Mouse (Mus musculus) gastrocnemius, postnatal 4 days (tissue): ENCODE data around the gene Zfp820. TPM values are rescaled to one million over a fixed set of nuclear protein-coding genes. Genes with fewer than 3 reads are reported as not detected.
"Not testable (repeated sequence)": the region's sequence is repeated elsewhere in the genome, so short reads cannot be mapped to it uniquely, and the experiment has no call there.

Experiments
- DNase-seq, 2 experiments: peaks; one replicate each; pipeline ENCODE4 v3.0.0; 2021 to 2022; ENCODE audit warnings: low spot score in 2 of 2, mixed read lengths in 2 of 2
- long read RNA-seq, 2 experiments: library from polyadenylated mRNA; stranded (forward); transcript quantifications; one replicate each; pipeline ENCODE4 v2.0.0; 2021
- total RNA-seq, 2 experiments: library from RNA; stranded (reverse); gene quantifications; 2 replicates each; pipeline ENCODE4 v1.2.3; 2021

Zfp820 gene
- 1 to 10 TPM; 4.4 to 5.1 TPM for total RNA-seq
- long read RNA-seq, experiment 1, partial matches to known transcripts: 0 of 2 reads
- long read RNA-seq, experiment 1, other reads (novel, unspliced or antisense): 1 of 2 reads
- long read RNA-seq, experiment 2, partial matches to known transcripts: 1 of 5 reads
- long read RNA-seq, experiment 2, other reads (novel, unspliced or antisense): 3 of 5 reads

DNA sequence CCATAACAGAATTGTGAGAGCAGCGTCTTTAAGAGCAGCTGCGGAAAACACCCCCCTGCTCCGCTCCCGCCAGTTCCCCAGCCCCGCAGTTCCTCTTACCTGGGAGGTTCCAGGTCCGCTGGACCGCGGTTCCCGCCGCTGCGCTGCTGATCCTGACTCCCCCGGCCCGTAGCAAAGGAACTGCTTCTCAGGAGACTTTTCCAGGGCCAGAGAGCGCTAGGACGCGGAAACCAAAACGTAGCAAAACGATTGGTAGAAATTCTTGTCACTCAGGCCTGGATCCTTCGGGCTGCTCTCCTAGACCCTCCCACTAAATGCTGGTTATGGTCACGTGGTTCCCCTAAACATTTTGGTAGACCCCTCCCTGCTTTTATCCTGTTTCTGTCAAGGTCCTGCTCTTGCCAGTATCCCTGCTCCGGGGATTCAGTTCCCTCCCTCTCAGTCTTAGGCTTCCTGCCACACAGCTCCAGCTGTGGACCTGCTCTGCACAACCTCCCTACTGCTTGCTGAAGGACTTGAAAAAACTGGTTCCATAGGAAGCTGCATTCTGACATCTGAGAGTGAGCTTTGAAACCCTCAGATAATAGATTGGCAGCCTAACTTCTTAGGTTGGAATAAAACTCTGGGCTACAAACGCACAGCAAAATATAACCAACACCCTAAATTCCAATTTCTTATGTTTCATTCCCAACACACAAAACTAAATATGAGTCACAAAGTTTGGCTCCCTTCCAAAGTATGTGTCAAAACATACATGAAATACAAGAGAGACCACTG lies at the start of gene Zfp820:
TSS of gene Zfp820 (minus strand) at position 228 of the 777 bp plus-strand sequence.
- DNase-seq: peak; percentile 38 to 64

DNA sequence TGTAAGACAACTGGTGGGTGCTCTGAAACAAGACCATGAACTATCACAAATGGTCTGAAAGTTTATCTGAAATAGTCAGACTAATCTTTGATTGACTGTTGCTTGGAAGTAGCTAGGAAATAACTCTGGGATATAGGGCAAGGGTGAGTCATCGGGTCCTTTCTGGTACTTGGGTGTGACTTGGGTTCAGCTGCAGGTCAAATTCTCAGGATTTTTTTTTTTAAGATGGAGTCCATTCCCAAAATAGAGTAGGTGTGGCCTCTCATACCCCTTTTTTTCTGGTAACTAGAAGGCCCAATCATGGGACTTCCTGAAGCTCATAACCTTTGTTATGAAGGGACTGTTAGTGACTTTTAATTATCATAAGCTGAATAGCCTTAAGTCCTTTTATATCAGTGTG lies 25.7 kb upstream of the Zfp820 start:
- DNase-seq: no peak

DNA sequence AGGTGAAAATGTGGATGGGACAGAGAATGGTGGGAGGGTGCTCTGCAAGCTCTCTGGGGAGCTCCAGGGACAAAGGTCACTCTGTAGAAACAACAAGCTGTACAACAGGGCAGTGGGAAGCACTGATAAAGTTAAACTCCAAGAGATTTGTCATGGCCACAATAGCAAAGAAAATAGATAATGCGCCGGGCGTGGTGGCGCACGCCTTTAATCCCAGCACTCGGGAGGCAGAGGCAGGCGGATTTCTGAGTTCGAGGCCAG lies 680 bp upstream of the Zfp820 start:
- DNase-seq: not testable (repeated sequence)

DNA sequence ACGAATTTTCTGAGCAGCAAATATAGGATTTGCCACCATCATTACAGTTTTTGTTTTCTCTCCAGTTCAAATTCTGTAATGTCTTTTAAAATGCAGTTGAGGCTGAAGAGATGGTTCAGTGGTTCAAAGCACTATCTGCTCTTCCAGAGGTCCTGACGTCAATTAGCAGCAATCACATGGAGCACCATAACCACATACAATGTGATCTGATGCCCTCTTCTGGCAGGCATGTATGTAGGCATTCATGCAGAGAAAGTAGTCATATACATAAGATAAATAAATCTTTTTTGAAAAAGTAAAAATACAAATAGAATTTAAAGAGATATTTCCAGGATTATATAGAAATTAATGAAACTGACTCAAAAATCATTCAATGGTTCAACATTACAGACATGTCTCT lies 7.1 kb downstream of the Zfp820 start:
- no peak for DNase-seq

DNA sequence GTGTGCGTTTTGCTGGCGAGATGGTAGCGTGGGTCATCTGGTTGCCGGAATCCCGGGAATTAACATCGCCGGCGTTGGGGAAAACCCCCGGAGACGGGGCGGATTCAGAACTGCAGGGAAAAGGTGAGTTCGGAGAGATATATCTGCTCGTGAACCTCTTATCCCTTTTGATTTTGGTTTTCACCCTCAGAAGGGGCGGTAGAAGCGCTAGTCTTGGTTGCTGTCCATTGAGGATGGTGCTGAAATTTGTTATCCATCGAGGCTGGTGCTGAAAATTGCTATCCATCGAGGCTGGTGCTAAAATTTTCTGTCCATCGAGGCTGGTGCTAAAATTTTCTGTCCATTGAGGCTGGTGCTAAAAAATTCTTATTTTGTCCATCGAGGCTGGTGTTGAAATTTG lies 44.2 kb downstream of the Zfp820 start:
- not testable (repeated sequence) for DNase-seq

DNA sequence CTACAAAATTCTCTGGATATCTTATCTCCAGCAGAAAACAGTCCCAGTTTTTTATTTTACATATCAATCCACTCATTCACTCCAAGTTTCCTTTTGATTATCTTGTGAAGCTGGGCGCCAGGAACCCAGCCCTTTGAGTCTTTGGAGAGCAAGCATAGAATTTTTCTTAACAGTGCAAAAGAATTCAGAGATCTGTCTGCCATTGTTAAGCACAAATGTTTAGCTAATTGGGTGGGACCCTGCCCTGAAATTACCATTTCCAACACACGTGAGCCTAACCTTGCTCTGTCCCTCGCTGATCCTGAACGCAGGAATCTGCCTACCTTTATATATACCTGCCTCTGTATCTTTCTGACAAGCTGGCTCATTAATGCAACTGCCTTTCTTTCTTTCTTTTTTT lies 53.3 kb downstream of the Zfp820 start:
- no peak for DNase-seq

DNA sequence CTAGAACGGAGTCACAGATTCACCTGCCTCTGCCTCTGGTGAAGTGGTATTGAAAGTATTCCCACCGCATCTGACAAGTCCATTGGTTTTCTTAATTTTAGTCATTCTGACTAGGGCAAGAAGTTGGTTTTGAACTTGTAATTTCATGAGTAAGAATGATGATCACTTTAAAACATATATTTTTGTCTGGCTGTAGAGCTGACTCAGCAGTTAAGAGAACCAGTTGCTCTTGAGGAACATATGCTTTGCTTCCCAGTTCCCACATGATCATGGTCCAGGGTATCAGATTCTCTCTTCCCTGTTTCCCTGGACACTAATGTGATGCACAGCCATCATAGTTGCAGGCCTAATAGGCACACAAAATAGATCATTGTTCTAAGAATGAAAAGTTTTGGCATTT lies 75.2 kb downstream of the Zfp820 start:
- no peak for DNase-seq

Other genes with a start within 250 kb of the Zfp820 start
- 1 to 10 TPM; 3.2 to 4.4 TPM for gene Zfp983, start 195.1 kb downstream of the Zfp820 start, total RNA-seq
- gene Gm10226, start 153.9 kb downstream of the Zfp820 start, total RNA-seq: 1 to 10 TPM; 4.3 to 5.2 TPM
- 1 to 10 TPM; 4.7 to 5.2 TPM for gene Zfp760, start 138.0 kb downstream of the Zfp820 start, total RNA-seq
- 10 to 100 TPM in 1 of 2 experiments, 1 to 10 TPM in 1; 6.7 to 11.1 TPM for gene Zfp229, start 115.0 kb downstream of the Zfp820 start, total RNA-seq
- 1 to 10 TPM; 2.5 to 2.8 TPM for gene Zfp995, start 64.2 kb upstream of the Zfp820 start, total RNA-seq
- gene Zfp942, start 116.7 kb upstream of the Zfp820 start, total RNA-seq: 1 to 10 TPM; 7.9 to 8.9 TPM
- gene Zfp943, start 116.8 kb upstream of the Zfp820 start, total RNA-seq: 10 to 100 TPM; 12.5 to 15.4 TPM